Mouse (Mus musculus) spleen, adult 2 months (tissue): Measurements from ENCODE around the gene Tmem233.

ENCODE experiments used
- CTCF ChIP-seq: fragments of 200-500 bp; IDR thresholded peaks from 2 replicates; pipeline ENCODE4 v1.5.1; 2011; ENCODE audit warnings: mild to moderate bottlenecking, inconsistent platforms; ENCODE audit not compliant: insufficient read depth, insufficient read length, insufficient replicate concordance; ENCODE audit errors: extremely low read depth
- POLR2A ChIP-seq: fragments of 200-500 bp; IDR thresholded peaks from 2 replicates; pipeline ENCODE4 v1.6.1; 2011; ENCODE audit warnings: low read depth, low read length, inconsistent platforms

- no peak for TF ChIP-seq CTCF
- TF ChIP-seq POLR2A, result peak; percentile 28; the same call in 1 of the 2 replicates
Measured at GRCm38 (mm10) chr5:116029071-116029470, 54.0 kb downstream of the Tmem233 start.
